Comparison of ENCODE assay signal across 7 mouse cellular contexts in the genomic region with DNA sequence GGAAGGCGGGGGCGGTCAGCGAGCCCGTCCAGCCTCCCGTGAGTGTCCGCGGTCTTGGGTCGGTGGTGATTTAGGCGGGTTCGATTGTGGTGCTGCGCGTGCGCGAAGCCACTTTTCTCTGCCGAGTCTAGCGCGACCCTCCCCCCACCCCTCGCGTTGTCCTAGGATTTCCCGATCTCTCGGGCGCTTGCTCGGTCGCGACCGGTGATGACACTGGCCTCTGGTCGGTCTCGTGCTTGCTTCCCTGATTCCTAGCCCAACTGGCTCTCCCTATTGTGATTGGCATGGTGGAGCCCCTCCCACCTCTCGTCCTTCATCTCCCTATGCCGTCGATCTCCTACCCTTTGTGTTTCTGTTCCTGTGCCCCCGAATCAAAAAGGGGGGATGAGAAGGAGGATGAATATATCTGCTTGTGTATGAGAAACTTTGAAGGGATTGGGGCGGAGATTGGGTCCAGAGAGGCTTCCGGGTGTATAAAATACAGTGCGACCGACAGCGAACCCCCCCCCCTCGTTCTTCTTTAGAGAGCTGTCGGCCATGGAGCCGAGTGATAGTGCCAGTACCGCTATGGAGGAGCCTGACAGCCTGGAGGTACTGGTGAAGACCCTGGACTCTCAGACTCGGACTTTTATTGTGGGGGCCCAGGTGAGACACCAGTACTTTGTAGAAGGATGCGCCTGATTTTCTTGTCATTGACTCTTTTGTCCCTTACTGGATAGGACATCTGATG. TPM values are rescaled to one million over a fixed set of nuclear protein-coding genes. Genes with fewer than 3 reads are reported as not detected.
DNase-seq lines count a peak whose midpoint lies in the region; ATAC-seq and TF ChIP-seq lines count a peak whose summit lies in the region.

No protein-coding gene starts in this region.

- H3K36me3 ChIP-seq in testis, adult 2 months (ENCODE audit: control insufficient read depth, insufficient read depth, low read length) = peaks cover 3% of the 10 kb centered on the region
- H3K36me3 ChIP-seq in embryonic facial prominence, embryonic 11.5 days (replicated peaks; ENCODE audit: control insufficient read depth, insufficient read depth, low read depth, low read length) = peaks cover 11% of the 10 kb centered on the region
- H3K36me3 ChIP-seq in intestine, postnatal 0 days (ENCODE audit: control insufficient read depth, insufficient read depth) = peaks cover 25% of the 10 kb centered on the region
- peaks cover 24% of the 10 kb centered on the region for H3K36me3 ChIP-seq in midbrain, postnatal 0 days (ENCODE audit: insufficient read depth, low read length)

- TF ChIP-seq CTCF in testis, adult 2 months (IDR thresholded peaks at IDR 0.05; ENCODE audit: control insufficient read depth, insufficient read depth, insufficient replicate concordance, low read depth, low read length) = no peak
- TF ChIP-seq CTCF in intestine, postnatal 0 days (IDR thresholded peaks at IDR 0.05; ENCODE audit: low read depth) = no peak
- TF ChIP-seq CTCF in midbrain, postnatal 0 days (IDR thresholded peaks at IDR 0.05) = no peak

- H3K9me3 ChIP-seq in embryonic facial prominence, embryonic 11.5 days (replicated peaks; ENCODE audit: control insufficient read depth, low read length) = no peaks in the 10 kb centered on the region
- H3K9me3 ChIP-seq in intestine, postnatal 0 days (ENCODE audit: control insufficient read depth) = no peaks in the 10 kb centered on the region
- no peaks in the 10 kb centered on the region for H3K9me3 ChIP-seq in midbrain, postnatal 0 days (ENCODE audit: low read length)

- WGBS in embryonic facial prominence, embryonic 11.5 days = under 1% methylated on average over 34 of the region's 43 CpGs
- under 1% methylated on average over 43 of the region's 43 CpGs for WGBS in intestine, postnatal 0 days
- WGBS in midbrain, postnatal 0 days = under 1% methylated on average over 34 of the region's 43 CpGs

- ATAC-seq in embryonic facial prominence, embryonic 11.5 days (replicated peaks; ENCODE audit: insufficient number of reproducible peaks, low FRiP score, low TSS enrichment, low read depth) = peak; percentile 61
- peak; percentile 59 for ATAC-seq in intestine, postnatal 0 days
- ATAC-seq in midbrain, postnatal 0 days (ENCODE audit: low FRiP score) = peak; percentile 80

- H3K9ac ChIP-seq in embryonic facial prominence, embryonic 11.5 days (replicated peaks; ENCODE audit: low read length) = peak overlapping the region; percentile 86
- peak overlapping the region; percentile 75 for H3K9ac ChIP-seq in intestine, postnatal 0 days (ENCODE audit: low read depth, low read length)
- H3K9ac ChIP-seq in midbrain, postnatal 0 days (replicated peaks; ENCODE audit: low read length, poor library complexity, severe bottlenecking) = peak overlapping the region; percentile 64

- H3K27ac ChIP-seq in testis, adult 2 months (ENCODE audit: control insufficient read depth, insufficient read depth, low read depth, low read length) = peak overlapping the region; percentile 97
- H3K27ac ChIP-seq in embryonic facial prominence, embryonic 11.5 days (replicated peaks; ENCODE audit: low read depth, low read length) = peak overlapping the region; percentile 85
- peak overlapping the region; percentile 84 for H3K27ac ChIP-seq in intestine, postnatal 0 days (ENCODE audit: low read depth, low read length)
- H3K27ac ChIP-seq in midbrain, postnatal 0 days (ENCODE audit: low read depth, low read length) = peak overlapping the region; percentile 96

- H3K4me1 ChIP-seq in testis, adult 2 months (ENCODE audit: control insufficient read depth, insufficient read depth, low read length) = peaks cover 7% of the 10 kb centered on the region; the same call in 1 of the 2 replicates
- H3K4me1 ChIP-seq in embryonic facial prominence, embryonic 11.5 days (ENCODE audit: control insufficient read depth, insufficient read depth, low read length) = no peaks in the 10 kb centered on the region
- 0 out of 2 replicates have a peak, but pooled peaks cover 5% of the 10 kb centered on the region for H3K4me1 ChIP-seq in intestine, postnatal 0 days (replicated peaks; ENCODE audit: control insufficient read depth, insufficient read depth, low read length)
- H3K4me1 ChIP-seq in midbrain, postnatal 0 days (ENCODE audit: insufficient read depth, low read length) = no peaks in the 10 kb centered on the region

- peak overlapping the region; percentile 81 for H3K4me2 ChIP-seq in embryonic facial prominence, embryonic 11.5 days (ENCODE audit: low read depth, low read length)
- peak overlapping the region; percentile 68 for H3K4me2 ChIP-seq in intestine, postnatal 0 days (replicated peaks; ENCODE audit: low read depth)
- peak overlapping the region; percentile 79 for H3K4me2 ChIP-seq in midbrain, postnatal 0 days (ENCODE audit: low read depth, low read length, poor library complexity, severe bottlenecking)

- H3K4me3 ChIP-seq in testis, adult 2 months (ENCODE audit: control insufficient read depth, low read depth, low read length) = peak overlapping the region; percentile 98
- peak overlapping the region; percentile 83 for H3K4me3 ChIP-seq in embryonic facial prominence, embryonic 11.5 days (ENCODE audit: low read depth, low read length)
- peak overlapping the region; percentile 73 for H3K4me3 ChIP-seq in intestine, postnatal 0 days (ENCODE audit: low read depth, low read length)
- H3K4me3 ChIP-seq in midbrain, postnatal 0 days (ENCODE audit: low read depth, low read length) = peak overlapping the region; percentile 63

- TF ChIP-seq POLR2A in testis, adult 2 months (IDR thresholded peaks at IDR 0.05; ENCODE audit: control insufficient read depth, low read depth, low read length) = peak; percentile 28

- DNase-seq in testis, postnatal 14 days (ENCODE audit: low spot score) = no peak
- DNase-seq in embryonic facial prominence, embryonic 11.5 days (ENCODE audit: low spot score) = no peak
- peak; percentile 82 for DNase-seq in midbrain, postnatal 0 days (ENCODE audit: low spot score)
- DNase-seq in gastrocnemius, postnatal 25 days = no peak
- DNase-seq in right cerebral cortex, adult 18-20 months = no peak

- no peaks in the 10 kb centered on the region for H3K27me3 ChIP-seq in testis, adult 2 months (ENCODE audit: control insufficient read depth, insufficient read depth, low read length)
- no peaks in the 10 kb centered on the region for H3K27me3 ChIP-seq in embryonic facial prominence, embryonic 11.5 days (ENCODE audit: control insufficient read depth, insufficient read depth, low read length)
- no peaks in the 10 kb centered on the region for H3K27me3 ChIP-seq in intestine, postnatal 0 days (replicated peaks; ENCODE audit: control insufficient read depth, insufficient read depth, low read length)
- no peaks in the 10 kb centered on the region for H3K27me3 ChIP-seq in midbrain, postnatal 0 days (ENCODE audit: insufficient read depth, low read length)

RNA-seq across cellular contexts. Expression of gene Bag6, which starts 0.8 kb away (rescaled TPM):
- 709 and 791 TPM in 2 replicates for polyA plus RNA-seq in testis, adult 2 months (2012; rRNA removed)
- polyA plus RNA-seq in embryonic facial prominence, embryonic 11.5 days (2014; fragmentation: Nextera tagmentation; extraction: Ambion mirVana) = 87.8 and 101 TPM in 2 replicates
- 37.4 and 46.0 TPM in 2 replicates for polyA plus RNA-seq in intestine, postnatal 0 days (2015; fragmentation: Nextera tagmentation; extraction: Ambion mirVana)
- total RNA-seq in midbrain, postnatal 0 days (2014; rRNA removed) = 330 and 339 TPM in 2 replicates
- 62.3 and 68.9 TPM in 2 replicates for polyA plus RNA-seq in midbrain, postnatal 0 days (2015; fragmentation: Nextera tagmentation; extraction: Ambion mirVana)
- total RNA-seq in gastrocnemius, postnatal 25 days (2021) = 100 to 1,000 TPM; 180 to 197 TPM

RNA-seq across cellular contexts. Expression of gene Apom, which starts 3.9 kb away (rescaled TPM):
- 0.41 and 0.48 TPM in 2 replicates for polyA plus RNA-seq in testis, adult 2 months (2012; rRNA removed)
- 0.49 and 0.64 TPM in 2 replicates for polyA plus RNA-seq in embryonic facial prominence, embryonic 11.5 days (2014; fragmentation: Nextera tagmentation; extraction: Ambion mirVana)
- 18.3 and 22.5 TPM in 2 replicates for polyA plus RNA-seq in intestine, postnatal 0 days (2015; fragmentation: Nextera tagmentation; extraction: Ambion mirVana)
- total RNA-seq in midbrain, postnatal 0 days (2014; rRNA removed) = 0.44 TPM in 1 of 2 replicates, not detected in the other
- 0.22 TPM in 1 of 2 replicates, not detected in the other for polyA plus RNA-seq in midbrain, postnatal 0 days (2015; fragmentation: Nextera tagmentation; extraction: Ambion mirVana)
- not detected for total RNA-seq in gastrocnemius, postnatal 25 days (2021)

RNA-seq across cellular contexts. Expression of gene D17H6S53E, which starts 9.6 kb away (rescaled TPM):
- polyA plus RNA-seq in testis, adult 2 months (2012; rRNA removed) = 0.91 and 2.5 TPM in 2 replicates
- 6.9 and 7.4 TPM in 2 replicates for polyA plus RNA-seq in embryonic facial prominence, embryonic 11.5 days (2014; fragmentation: Nextera tagmentation; extraction: Ambion mirVana)
- 26.3 and 29.7 TPM in 2 replicates for polyA plus RNA-seq in intestine, postnatal 0 days (2015; fragmentation: Nextera tagmentation; extraction: Ambion mirVana)
- 10.7 and 28.0 TPM in 2 replicates for total RNA-seq in midbrain, postnatal 0 days (2014; rRNA removed)
- 9.6 and 10.3 TPM in 2 replicates for polyA plus RNA-seq in midbrain, postnatal 0 days (2015; fragmentation: Nextera tagmentation; extraction: Ambion mirVana)
- total RNA-seq in gastrocnemius, postnatal 25 days (2021) = 10 to 100 TPM; 19.5 to 22.6 TPM

RNA-seq across cellular contexts. Expression of gene Csnk2b, which starts 13.9 kb away (rescaled TPM):
- polyA plus RNA-seq in testis, adult 2 months (2012; rRNA removed) = 3,095 and 3,228 TPM in 2 replicates
- polyA plus RNA-seq in embryonic facial prominence, embryonic 11.5 days (2014; fragmentation: Nextera tagmentation; extraction: Ambion mirVana) = 273 and 294 TPM in 2 replicates
- polyA plus RNA-seq in intestine, postnatal 0 days (2015; fragmentation: Nextera tagmentation; extraction: Ambion mirVana) = 262 and 264 TPM in 2 replicates
- 245 and 287 TPM in 2 replicates for total RNA-seq in midbrain, postnatal 0 days (2014; rRNA removed)
- polyA plus RNA-seq in midbrain, postnatal 0 days (2015; fragmentation: Nextera tagmentation; extraction: Ambion mirVana) = 325 and 332 TPM in 2 replicates
- total RNA-seq in gastrocnemius, postnatal 25 days (2021) = 100 to 1,000 TPM; 149 to 158 TPM

RNA-seq across cellular contexts. Expression of gene Gpank1, which starts 14.5 kb away (rescaled TPM):
- polyA plus RNA-seq in testis, adult 2 months (2012; rRNA removed) = 70.0 and 73.6 TPM in 2 replicates
- 24.6 and 26.4 TPM in 2 replicates for polyA plus RNA-seq in embryonic facial prominence, embryonic 11.5 days (2014; fragmentation: Nextera tagmentation; extraction: Ambion mirVana)
- polyA plus RNA-seq in intestine, postnatal 0 days (2015; fragmentation: Nextera tagmentation; extraction: Ambion mirVana) = 15.0 and 16.6 TPM in 2 replicates
- 11.7 and 17.0 TPM in 2 replicates for total RNA-seq in midbrain, postnatal 0 days (2014; rRNA removed)
- polyA plus RNA-seq in midbrain, postnatal 0 days (2015; fragmentation: Nextera tagmentation; extraction: Ambion mirVana) = 20.2 and 21.0 TPM in 2 replicates
- total RNA-seq in gastrocnemius, postnatal 25 days (2021) = 1 to 10 TPM; 7.1 to 8.4 TPM

Comparison
In these comparisons a context has a peak if more than half of its experiments do, and no peak if none do; other contexts are left out.
1. RNA of gene Apom, which starts 3.9 kb away (polyA plus RNA-seq): 18.3 to 22.5 TPM in intestine, postnatal 0 days; 0.49 to 0.64 TPM in embryonic facial prominence, embryonic 11.5 days, 0.41 to 0.48 TPM in testis, adult 2 months and 0.22 TPM in midbrain, postnatal 0 days; every median in the first group is over 10 times any median in the second.
2. Peak in every context shown above with its lines, with median percentiles within 50 percentile points of each other: H3K27ac ChIP-seq, H3K4me3 ChIP-seq, ATAC-seq, H3K4me2 ChIP-seq and H3K9ac ChIP-seq.